Mouse (Mus musculus) 3134 (cell line): ENCODE data around the gene Isoc2a.
"Not testable (repeated sequence)": the region's sequence is repeated elsewhere in the genome, so short reads cannot be mapped to it uniquely, and the experiment has no call there.

Source experiments
- DNase-seq: peaks from one replicate; pipeline ENCODE4 v3.0.0-alpha.2; 2011; ENCODE audit warnings: low spot score; ENCODE audit not compliant: insufficient read length; ENCODE audit errors: extremely low read depth

Isoc2a gene

GRCm38 (mm10) chr7:4864130-4864845 is 12.7 kb upstream of the Isoc2a start:
- DNase-seq, result peak; percentile 43

GRCm38 (mm10) chr7:4865090-4865489 is 11.9 kb upstream of the Isoc2a start:
- peak; percentile 33 for DNase-seq

- DNase-seq, result peak; percentile 92
Observed at GRCm38 (mm10) chr7:4865579-4866493, 11.1 kb upstream of the Isoc2a start.

GRCm38 (mm10) chr7:4866631-4867180 is 10.2 kb upstream of the Isoc2a start:
- no peak for DNase-seq

- no peak for DNase-seq
Observed at GRCm38 (mm10) chr7:4870133-4870532, 6.8 kb upstream of the Isoc2a start, which contains the start of gene Isoc2b. Gene Isoc2b (minus strand): TSS chr7:4870258.

- no peak for DNase-seq
Observed at GRCm38 (mm10) chr7:4877226-4877625, 273 bp downstream of the Isoc2a start.

GRCm38 (mm10) chr7:4878186-4878585 is 1.2 kb downstream of the Isoc2a start:
- no peak for DNase-seq

GRCm38 (mm10) chr7:4879036-4879435 is 2.1 kb downstream of the Isoc2a start:
- not testable (repeated sequence) for DNase-seq

- DNase-seq, result no peak
Observed at GRCm38 (mm10) chr7:4886680-4887079, 9.7 kb downstream of the Isoc2a start.

GRCm38 (mm10) chr7:4895186-4895585 is 18.2 kb downstream of the Isoc2a start:
- DNase-seq, result no peak

GRCm38 (mm10) chr7:4898851-4899648 is 22.1 kb downstream of the Isoc2a start:
- no peak for DNase-seq

- no peak for DNase-seq
Observed at GRCm38 (mm10) chr7:4899649-4900522, 22.9 kb downstream of the Isoc2a start.

- no peak for DNase-seq
Observed at GRCm38 (mm10) chr7:4900523-4900851, 23.5 kb downstream of the Isoc2a start.

GRCm38 (mm10) chr7:4901171-4901570 is 24.2 kb downstream of the Isoc2a start:
- no peak for DNase-seq

- DNase-seq, result no peak
Observed at GRCm38 (mm10) chr7:4902404-4902803, 25.5 kb downstream of the Isoc2a start.

GRCm38 (mm10) chr7:4906466-4906950 is 29.6 kb downstream of the Isoc2a start, which contains the start of gene Gm36210:
Gene Gm36210 (minus strand): TSS chr7:4906516.
- DNase-seq, result no peak

GRCm38 (mm10) chr7:4911561-4911960 is 34.6 kb downstream of the Isoc2a start:
- DNase-seq, result no peak

GRCm38 (mm10) chr7:4912248-4912647 is 35.3 kb downstream of the Isoc2a start:
- peak; percentile 58 for DNase-seq

- peak; percentile 85 for DNase-seq
Observed at GRCm38 (mm10) chr7:4915007-4915665, 38.2 kb downstream of the Isoc2a start, which contains the start of gene Zfp628. Gene Zfp628 (plus strand): TSS chr7:4915217.
